Mouse (Mus musculus): ENCODE results near the gene Prc1. TPM values are rescaled to one million over a fixed set of nuclear protein-coding genes. Genes with fewer than 3 reads are reported as not detected.

The Prc1 gene
- polyA plus RNA-seq, 1 experiment: 37.3 TPM

GRCm38 (mm10) chr7:80339793-80340628 lies 45.8 kb downstream of the Prc1 start:
- DNase-seq (ENCODE audit: low read depth): peak; percentile 99
- TF ChIP-seq CTCF (IDR thresholded peaks at IDR 0.05; ENCODE audit: borderline replicate concordance, extremely low read depth, insufficient read depth, insufficient read length) (peak; percentile 83), POLR2A (IDR thresholded peaks at IDR 0.05; ENCODE audit: borderline replicate concordance, extremely low read depth, insufficient read depth, insufficient read length, poor library complexity, severe bottlenecking) (peak; percentile 30; the same call in 1 of the 2 replicates)

DNA sequence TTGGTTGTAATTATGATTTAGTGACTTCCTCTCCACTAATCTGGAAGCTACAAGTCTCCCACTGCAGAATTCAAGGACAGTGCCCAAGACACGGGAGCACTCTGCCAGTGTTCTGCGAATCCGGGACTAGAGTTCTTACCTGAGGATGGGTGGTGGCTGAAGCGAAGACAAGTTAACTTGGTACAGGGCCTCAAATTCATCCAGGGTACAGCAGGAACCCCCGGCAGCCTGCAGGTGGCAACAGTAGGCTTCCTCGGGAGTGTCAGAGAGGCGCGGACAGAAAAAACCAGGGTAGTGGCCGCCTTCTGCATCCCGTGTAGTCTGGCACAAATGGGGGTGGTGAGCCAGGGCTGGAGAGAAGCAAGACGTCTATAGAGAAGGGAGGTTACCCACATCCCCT lies 46.5 kb downstream of the Prc1 start, which contains the start of gene Unc45a:
Unc45a (minus strand) TSS at position 213 of the 400 bp plus-strand sequence.
- DNase-seq (ENCODE audit: low read depth): peak; percentile 85
- peak; percentile 72 for TF ChIP-seq CTCF (IDR thresholded peaks at IDR 0.05; ENCODE audit: borderline replicate concordance, extremely low read depth, insufficient read depth, insufficient read length)
- no peak for TF ChIP-seq POLR2A (IDR thresholded peaks at IDR 0.05; ENCODE audit: borderline replicate concordance, extremely low read depth, insufficient read depth, insufficient read length, poor library complexity, severe bottlenecking)

GRCm38 (mm10) chr7:80341793-80342192 lies 47.5 kb downstream of the Prc1 start:
- TF ChIP-seq POLR2A (IDR thresholded peaks at IDR 0.05; ENCODE audit: borderline replicate concordance, extremely low read depth, insufficient read depth, insufficient read length, poor library complexity, severe bottlenecking) (no peak), CTCF (IDR thresholded peaks at IDR 0.05; ENCODE audit: borderline replicate concordance, extremely low read depth, insufficient read depth, insufficient read length) (no peak)
- DNase-seq (ENCODE audit: low read depth): peak; percentile 28

GRCm38 (mm10) chr7:80342858-80343257 lies 48.6 kb downstream of the Prc1 start, which contains the start of gene Hddc3:
TSS of gene Hddc3 (plus strand) at chr7:80343104.
- DNase-seq (ENCODE audit: low read depth): peak; percentile 98
- TF ChIP-seq POLR2A (IDR thresholded peaks at IDR 0.05; ENCODE audit: borderline replicate concordance, extremely low read depth, insufficient read depth, insufficient read length, poor library complexity, severe bottlenecking) (peak; percentile 84; the same call in 1 of the 2 replicates), CTCF (IDR thresholded peaks at IDR 0.05; ENCODE audit: borderline replicate concordance, extremely low read depth, insufficient read depth, insufficient read length) (peak; percentile 90)

- no peak for TF ChIP-seq POLR2A (IDR thresholded peaks at IDR 0.05; ENCODE audit: borderline replicate concordance, extremely low read depth, insufficient read depth, insufficient read length, poor library complexity, severe bottlenecking)
- no peak for TF ChIP-seq CTCF (IDR thresholded peaks at IDR 0.05; ENCODE audit: borderline replicate concordance, extremely low read depth, insufficient read depth, insufficient read length)
- DNase-seq (ENCODE audit: low read depth): no peak
These were observed 49.2 kb downstream of the Prc1 start for GRCm38 (mm10) chr7:80343270-80344018.

DNA sequence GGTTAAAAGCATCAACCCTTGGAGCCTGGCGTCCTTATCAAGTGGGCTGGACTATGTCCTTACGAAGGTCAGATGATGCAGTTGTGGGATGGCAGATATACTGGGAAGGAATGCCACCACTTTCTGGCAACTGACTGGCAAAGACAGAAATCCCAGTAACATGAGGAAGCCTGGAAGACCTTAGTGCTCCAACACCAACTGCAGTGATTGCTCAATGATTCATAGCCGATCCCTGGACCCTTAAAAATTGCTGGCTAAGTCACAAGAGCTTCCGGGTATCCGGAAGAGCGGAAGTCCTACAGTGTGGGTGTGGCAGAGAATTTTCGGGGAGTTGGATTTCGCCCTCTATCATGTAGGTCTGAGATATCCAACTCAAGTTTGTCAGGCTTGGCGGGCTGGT lies 51.9 kb downstream of the Prc1 start:
- TF ChIP-seq POLR2A (IDR thresholded peaks at IDR 0.05; ENCODE audit: borderline replicate concordance, extremely low read depth, insufficient read depth, insufficient read length, poor library complexity, severe bottlenecking) (no peak), CTCF (IDR thresholded peaks at IDR 0.05; ENCODE audit: borderline replicate concordance, extremely low read depth, insufficient read depth, insufficient read length) (no peak)
- DNase-seq (ENCODE audit: low read depth): no peak

DNA sequence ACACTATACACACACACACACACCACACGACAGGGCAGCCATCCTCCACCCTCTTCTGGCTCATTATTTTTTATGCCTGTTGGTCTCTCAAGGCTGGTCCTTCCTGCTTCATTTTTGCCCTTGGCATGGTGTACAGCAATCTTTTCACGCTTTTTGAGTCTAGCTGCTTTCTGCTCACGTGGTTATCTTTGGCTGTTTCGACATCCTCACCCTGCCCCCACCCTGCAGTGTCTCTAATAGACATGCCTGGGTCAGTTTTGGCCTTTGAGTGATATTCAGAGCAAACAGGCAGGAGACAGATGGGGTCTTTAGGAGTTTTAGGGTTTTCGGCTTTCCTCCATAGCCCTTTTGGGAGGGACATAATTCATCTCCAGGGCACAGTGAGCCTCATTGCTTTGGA lies 52.6 kb downstream of the Prc1 start:
- no peak for DNase-seq (ENCODE audit: low read depth)
- TF ChIP-seq POLR2A (IDR thresholded peaks at IDR 0.05; ENCODE audit: borderline replicate concordance, extremely low read depth, insufficient read depth, insufficient read length, poor library complexity, severe bottlenecking): no peak

- TF ChIP-seq CTCF (IDR thresholded peaks at IDR 0.05; ENCODE audit: borderline replicate concordance, extremely low read depth, insufficient read depth, insufficient read length) (no peak), POLR2A (IDR thresholded peaks at IDR 0.05; ENCODE audit: borderline replicate concordance, extremely low read depth, insufficient read depth, insufficient read length, poor library complexity, severe bottlenecking) (no peak)
- no peak for DNase-seq (ENCODE audit: low read depth)
These were observed 53.7 kb downstream of the Prc1 start for GRCm38 (mm10) chr7:80347670-80348586.

DNA sequence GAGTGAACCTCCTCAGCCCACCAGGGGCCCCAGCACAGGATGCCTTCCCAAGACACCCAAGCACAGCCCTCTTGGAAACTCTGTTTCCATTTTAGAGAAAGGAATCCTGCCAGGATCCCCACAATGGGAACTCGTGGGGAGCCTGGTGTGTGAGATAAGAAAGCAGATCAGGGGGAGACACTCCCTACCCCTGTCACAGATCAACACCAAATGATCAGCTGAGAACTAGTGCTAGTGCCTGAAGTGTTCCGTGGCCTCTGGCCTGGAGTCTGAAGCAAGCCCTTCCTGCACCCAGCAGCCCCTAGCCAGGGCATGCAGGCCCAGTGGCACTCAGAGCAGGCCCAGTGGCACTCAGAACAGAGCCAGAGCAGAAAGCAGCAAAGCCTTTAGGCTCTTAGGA lies 56.6 kb downstream of the Prc1 start:
- DNase-seq (ENCODE audit: low read depth): no peak
- no peak for TF ChIP-seq POLR2A (IDR thresholded peaks at IDR 0.05; ENCODE audit: borderline replicate concordance, extremely low read depth, insufficient read depth, insufficient read length, poor library complexity, severe bottlenecking)
- TF ChIP-seq CTCF (IDR thresholded peaks at IDR 0.05; ENCODE audit: borderline replicate concordance, extremely low read depth, insufficient read depth, insufficient read length): no peak

GRCm38 (mm10) chr7:80352920-80353319 lies 58.7 kb downstream of the Prc1 start:
- DNase-seq (ENCODE audit: low read depth): no peak
- TF ChIP-seq CTCF (IDR thresholded peaks at IDR 0.05; ENCODE audit: borderline replicate concordance, extremely low read depth, insufficient read depth, insufficient read length) (no peak), POLR2A (IDR thresholded peaks at IDR 0.05; ENCODE audit: borderline replicate concordance, extremely low read depth, insufficient read depth, insufficient read length, poor library complexity, severe bottlenecking) (no peak)
